Mouse (Mus musculus) neural tube, embryonic 15.5 days (tissue): ENCODE data around the gene Rapgef2. TPM values are rescaled to one million over a fixed set of nuclear protein-coding genes. Genes with fewer than 3 reads are reported as not detected.
"Not testable (repeated sequence)": the region's sequence is repeated elsewhere in the genome, so short reads cannot be mapped to it uniquely, and the experiment has no call there.

Experiments used
- ATAC-seq: fragments of 200-750 bp; cut with Nextera tagmentation; 2 replicates; pipeline ENCODE4 v1.8.0; 2017; ENCODE audit warnings: mild to moderate bottlenecking, moderate TSS enrichment, moderate library complexity; ENCODE audit not compliant: low FRiP score
- H3K27ac ChIP-seq: fragments of 300-500 bp; sonication (generic); replicated peaks from 2 replicates; pipeline ENCODE4 v1.5.1; 2015; ENCODE audit warnings: mild to moderate bottlenecking, inconsistent platforms
- H3K27me3 ChIP-seq: fragments of 300-500 bp; sonication (generic); replicated peaks from 2 replicates; pipeline ENCODE4 v1.6.1; 2015; ENCODE audit warnings: inconsistent platforms
- H3K36me3 ChIP-seq: fragments of 300-500 bp; sonication (generic); 2 replicates; pipeline ENCODE4 v1.6.1; 2015; ENCODE audit warnings: inconsistent platforms
- H3K4me1 ChIP-seq: fragments of 300-500 bp; sonication (generic); 2 replicates; pipeline ENCODE4 v1.6.1; 2015; ENCODE audit warnings: inconsistent platforms
- H3K4me2 ChIP-seq: fragments of 300-500 bp; sonication (generic); 2 replicates; pipeline ENCODE4 v1.6.1; 2015; ENCODE audit warnings: inconsistent platforms, mild to moderate bottlenecking, moderate library complexity
- H3K4me3 ChIP-seq: fragments of 300-500 bp; sonication (generic); replicated peaks from 2 replicates; pipeline ENCODE4 v1.5.1; 2015; ENCODE audit warnings: mild to moderate bottlenecking, inconsistent platforms
- H3K9ac ChIP-seq: fragments of 300-500 bp; sonication (generic); replicated peaks from 2 replicates; pipeline ENCODE4 v1.6.1; 2015; ENCODE audit warnings: mild to moderate bottlenecking, inconsistent platforms
- H3K9me3 ChIP-seq: fragments of 300-500 bp; sonication (generic); replicated peaks from 2 replicates; pipeline ENCODE4 v1.6.1; 2016; ENCODE audit warnings: inconsistent platforms
- WGBS: fragments of 180-500 bp; shearing (Covaris S2); methylation state at CpG from one replicate; pipeline ENCODE4 v1.1.7; 2015; ENCODE audit warnings: mixed read lengths; 5-methylcytosine and 5-hydroxymethylcytosine counted together
- polyA plus RNA-seq: library from polyadenylated mRNA; unstranded; fragments of >200 nt; fragmentation: Nextera tagmentation; extraction: Ambion mirVana; gene quantifications from 2 replicates; pipeline ENCODE4 v1.2.1, GENCODE M21; 2015

Rapgef2 gene
- polyA plus RNA-seq, 1 experiment from 2014 or later = 11.2 TPM

DNA sequence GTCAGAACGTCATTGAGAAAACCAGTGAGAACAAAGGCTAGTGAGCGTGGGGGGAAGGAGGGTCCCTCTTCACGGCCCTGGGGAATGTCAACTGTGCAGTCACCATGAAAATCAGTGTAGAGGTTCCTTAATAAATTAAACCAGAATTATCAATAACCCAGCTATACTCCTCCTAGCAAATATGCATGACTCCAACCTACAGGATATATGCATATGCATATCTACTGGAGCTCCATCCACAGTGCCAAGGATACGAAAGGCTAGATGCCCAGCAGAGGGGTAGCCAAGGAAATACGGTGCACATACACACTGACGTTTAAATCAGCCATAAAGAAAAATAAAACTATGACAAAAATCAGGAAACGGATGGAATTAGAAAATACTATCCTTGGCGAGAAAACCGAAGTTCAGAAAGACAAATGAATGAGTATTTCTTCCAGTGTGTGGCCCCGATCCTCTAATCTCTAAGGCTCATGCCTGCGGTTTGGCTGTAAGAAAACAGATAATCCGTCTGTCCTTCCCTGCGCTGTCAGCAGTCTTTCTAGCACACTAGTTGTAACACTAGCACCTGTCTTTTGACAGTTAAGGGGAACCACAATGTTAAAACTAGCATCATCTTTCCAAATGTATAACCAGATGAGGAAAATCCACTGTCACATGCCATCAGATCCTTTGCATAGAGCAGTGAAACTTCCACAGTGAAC is 212.6 kb downstream of the Rapgef2 start:
- Histone ChIP-seq H3K27me3 (no peaks in the 10 kb centered on the region), H3K4me3 (no peak overlapping the region), H3K9ac (no peak overlapping the region), H3K9me3 (no peaks in the 10 kb centered on the region), H3K36me3 (peaks cover 34% of the 10 kb centered on the region), H3K4me2 (no peak overlapping the region), H3K27ac (no peak overlapping the region), H3K4me1 (no peaks in the 10 kb centered on the region)
- no peak for ATAC-seq
- 87% methylated on average over 13 of the region's 13 CpGs for WGBS

DNA sequence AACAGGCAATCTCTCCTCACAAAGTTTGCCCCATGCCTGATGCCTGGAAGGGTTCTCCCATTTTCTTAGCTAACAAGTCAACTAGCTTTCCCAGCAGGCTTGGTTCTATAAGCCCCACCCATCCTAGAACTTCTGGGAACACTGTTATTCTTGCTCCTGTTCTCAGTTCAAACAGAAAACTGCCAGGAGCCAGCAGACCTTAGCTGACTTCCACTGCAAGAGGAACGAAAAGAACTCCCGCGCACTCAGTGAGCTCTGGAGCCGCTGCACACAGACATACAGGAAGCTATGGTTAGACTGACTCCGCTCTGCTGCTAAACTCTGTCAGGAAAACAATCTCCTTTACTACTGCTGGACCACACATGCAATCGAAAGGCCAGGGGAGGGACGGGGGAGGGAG is 214.8 kb downstream of the Rapgef2 start:
- Histone ChIP-seq H3K27me3 (no peaks in the 10 kb centered on the region), H3K9me3 (no peaks in the 10 kb centered on the region), H3K9ac (no peak overlapping the region), H3K4me1 (no peaks in the 10 kb centered on the region), H3K36me3 (peaks cover 38% of the 10 kb centered on the region), H3K4me2 (no peak overlapping the region), H3K4me3 (no peak overlapping the region), H3K27ac (no peak overlapping the region)
- ATAC-seq = no peak
- WGBS = 66% methylated on average over 5 of the region's 7 CpGs

DNA sequence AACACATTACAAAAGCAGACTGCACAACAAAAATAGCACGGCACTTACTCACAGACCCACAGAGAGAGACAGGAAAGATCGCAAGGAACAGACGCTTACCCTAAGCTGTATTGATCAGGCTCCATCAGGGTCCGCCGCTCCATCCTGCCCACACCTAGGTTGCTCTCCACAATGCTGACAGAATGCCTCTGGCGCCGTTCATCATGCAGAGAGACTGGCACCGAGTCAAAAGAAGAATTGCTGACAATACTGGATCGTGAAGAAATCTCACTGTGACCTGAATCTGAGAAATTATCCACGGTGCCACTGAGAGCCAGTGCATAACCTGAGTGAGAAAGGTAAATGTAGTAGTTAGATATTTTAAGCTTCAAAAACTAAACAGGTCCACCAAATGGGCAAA is 216.4 kb downstream of the Rapgef2 start:
- H3K36me3 ChIP-seq = peaks cover 45% of the 10 kb centered on the region

DNA sequence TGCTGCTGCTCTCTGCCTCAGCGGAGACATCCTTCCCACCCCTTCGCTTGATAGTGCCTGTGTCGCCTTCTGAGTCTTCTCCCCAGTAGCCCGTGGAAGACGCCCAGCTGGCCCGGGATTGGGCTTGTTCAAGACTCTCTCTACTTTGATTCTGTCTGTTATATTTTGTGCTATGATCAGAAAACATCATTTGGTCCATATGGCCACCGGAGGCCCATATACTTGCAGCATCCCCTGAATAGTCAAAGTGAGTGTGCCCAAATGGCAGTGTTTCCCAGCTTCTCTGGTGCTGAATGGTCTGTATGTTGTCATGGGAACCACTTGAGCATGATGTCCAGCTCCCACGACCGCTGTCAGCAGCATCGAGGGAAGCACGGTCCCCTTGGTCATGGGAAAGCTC is 217.3 kb downstream of the Rapgef2 start:
- 86% methylated on average over 11 of the region's 11 CpGs for WGBS
- no peak overlapping the region for H3K4me3 ChIP-seq
- ATAC-seq = no peak

More for the DNA sequence above, 216.4 kb downstream of the Rapgef2 start:
- no peak overlapping the region for H3K4me2 ChIP-seq
- H3K27me3 ChIP-seq = no peaks in the 10 kb centered on the region
- no peak overlapping the region for H3K4me3 ChIP-seq
- H3K9ac ChIP-seq = no peak overlapping the region
- ATAC-seq = no peak
- no peaks in the 10 kb centered on the region for H3K4me1 ChIP-seq
- WGBS = 93% methylated on average over 10 of the region's 10 CpGs
- no peak overlapping the region for H3K27ac ChIP-seq
- H3K9me3 ChIP-seq = no peaks in the 10 kb centered on the region

GRCm38 (mm10) chr3:79066455-79067055 is 219.8 kb downstream of the Rapgef2 start:
- Histone ChIP-seq H3K27ac (no peak overlapping the region), H3K4me1 (no peaks in the 10 kb centered on the region), H3K9me3 (no peaks in the 10 kb centered on the region), H3K27me3 (no peaks in the 10 kb centered on the region), H3K36me3 (peaks cover 46% of the 10 kb centered on the region), H3K9ac (no peak overlapping the region), H3K4me2 (no peak overlapping the region), H3K4me3 (no peak overlapping the region)
- WGBS = 93% methylated on average over 28 of the region's 28 CpGs
- 0 out of 2 replicates have a peak, but pooled peaks have one; percentile 41 for ATAC-seq

More for the DNA sequence above, 217.3 kb downstream of the Rapgef2 start:
- H3K4me1 ChIP-seq = no peaks in the 10 kb centered on the region
- H3K4me2 ChIP-seq = no peak overlapping the region
- peaks cover 47% of the 10 kb centered on the region for H3K36me3 ChIP-seq
- H3K9ac ChIP-seq = no peak overlapping the region
- no peaks in the 10 kb centered on the region for H3K9me3 ChIP-seq
- H3K27me3 ChIP-seq = no peaks in the 10 kb centered on the region
- H3K27ac ChIP-seq = no peak overlapping the region

GRCm38 (mm10) chr3:79064096-79064495 is 222.2 kb downstream of the Rapgef2 start:
- H3K4me1 ChIP-seq = no peaks in the 10 kb centered on the region
- 92% methylated on average over 10 of the region's 10 CpGs for WGBS
- no peaks in the 10 kb centered on the region for H3K9me3 ChIP-seq
- H3K36me3 ChIP-seq = peaks cover 40% of the 10 kb centered on the region
- H3K9ac ChIP-seq = no peak overlapping the region
- H3K27ac ChIP-seq = no peak overlapping the region
- H3K4me3 ChIP-seq = no peak overlapping the region
- no peak overlapping the region for H3K4me2 ChIP-seq
- no peaks in the 10 kb centered on the region for H3K27me3 ChIP-seq
- ATAC-seq = no peak

- WGBS = 92% methylated on average over 6 of the region's 6 CpGs
- Histone ChIP-seq H3K27me3 (no peaks in the 10 kb centered on the region), H3K4me3 (no peak overlapping the region), H3K27ac (no peak overlapping the region), H3K4me2 (no peak overlapping the region), H3K9ac (no peak overlapping the region), H3K4me1 (no peaks in the 10 kb centered on the region), H3K36me3 (peaks cover 24% of the 10 kb centered on the region), H3K9me3 (no peaks in the 10 kb centered on the region)
- ATAC-seq = no peak
Measured at GRCm38 (mm10) chr3:79061426-79061825, 224.9 kb downstream of the Rapgef2 start.

- ATAC-seq, H3K27me3 ChIP-seq, H3K4me2 ChIP-seq, H3K9ac ChIP-seq, H3K36me3 ChIP-seq, H3K4me1 ChIP-seq, H3K27ac ChIP-seq, H3K9me3 ChIP-seq, H3K4me3 ChIP-seq: not testable (repeated sequence)
- WGBS = 85% methylated on average over 2 of the region's 2 CpGs
Measured at GRCm38 (mm10) chr3:79058491-79058890, 227.8 kb downstream of the Rapgef2 start.

DNA sequence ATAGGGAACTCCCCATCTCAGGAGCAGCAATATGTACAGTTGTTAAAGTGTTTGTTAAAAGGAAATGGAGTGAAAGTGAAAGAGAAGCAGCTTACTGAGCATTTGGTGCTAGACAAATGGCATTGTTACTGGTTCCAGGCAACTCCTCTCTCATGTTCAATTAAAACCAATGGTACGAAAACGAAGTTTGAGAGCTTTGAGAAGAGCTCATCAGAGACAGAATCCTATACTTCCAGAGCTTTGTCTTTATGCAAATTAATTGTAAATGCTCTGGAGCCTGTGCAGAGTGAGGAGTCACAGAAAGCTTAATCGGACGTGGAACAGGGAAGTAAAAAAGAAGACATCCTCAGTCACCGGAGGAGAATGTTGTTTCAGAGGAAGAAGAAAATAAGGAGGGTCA is 241.1 kb downstream of the Rapgef2 start:
- H3K9ac ChIP-seq = no peak overlapping the region

DNA sequence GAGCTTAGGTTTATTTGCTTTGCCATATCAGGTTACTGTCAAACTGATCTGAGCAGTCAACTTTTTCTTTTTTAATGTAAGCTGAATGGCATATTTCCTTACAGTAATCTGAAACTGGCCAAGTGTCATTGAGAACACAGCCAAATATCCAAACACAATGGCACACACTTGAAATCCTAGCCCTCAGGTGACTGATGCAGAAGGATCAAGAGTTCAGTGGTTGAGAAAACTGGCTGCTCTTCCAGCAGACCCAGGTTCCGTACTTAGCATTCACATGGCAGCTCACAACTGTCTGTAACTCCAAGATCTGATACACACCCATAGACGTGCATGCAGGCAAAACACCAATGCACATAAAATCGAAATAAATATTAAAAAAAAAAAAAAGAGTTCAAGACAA is 243.3 kb downstream of the Rapgef2 start:
- no peaks in the 10 kb centered on the region for H3K27me3 ChIP-seq
- H3K4me2 ChIP-seq = no peak overlapping the region
- no peak for ATAC-seq
- H3K36me3 ChIP-seq = no peaks in the 10 kb centered on the region
- WGBS = 88% methylated on average over 3 of the region's 3 CpGs
- H3K4me3 ChIP-seq = no peak overlapping the region
- H3K27ac ChIP-seq = no peak overlapping the region
- H3K9ac ChIP-seq = no peak overlapping the region
- no peaks in the 10 kb centered on the region for H3K4me1 ChIP-seq
- no peaks in the 10 kb centered on the region for H3K9me3 ChIP-seq

More for the DNA sequence above, 241.1 kb downstream of the Rapgef2 start:
- Histone ChIP-seq H3K4me1 (no peaks in the 10 kb centered on the region), H3K27me3 (no peaks in the 10 kb centered on the region), H3K36me3 (no peaks in the 10 kb centered on the region), H3K4me2 (no peak overlapping the region), H3K27ac (no peak overlapping the region), H3K4me3 (no peak overlapping the region), H3K9me3 (no peaks in the 10 kb centered on the region)
- WGBS = 60% methylated on average over 5 of the region's 5 CpGs
- no peak for ATAC-seq

- H3K9me3 ChIP-seq = no peaks in the 10 kb centered on the region
- WGBS = 50% methylated on average over 2 of the region's 2 CpGs
- no peak overlapping the region for H3K4me2 ChIP-seq
- no peaks in the 10 kb centered on the region for H3K27me3 ChIP-seq
- H3K4me3 ChIP-seq = no peak overlapping the region
- ATAC-seq = no peak
- H3K27ac ChIP-seq = no peak overlapping the region
- H3K36me3 ChIP-seq = no peaks in the 10 kb centered on the region
- H3K4me1 ChIP-seq = no peaks in the 10 kb centered on the region
- no peak overlapping the region for H3K9ac ChIP-seq
Measured at GRCm38 (mm10) chr3:79039666-79040450, 246.5 kb downstream of the Rapgef2 start.

DNA sequence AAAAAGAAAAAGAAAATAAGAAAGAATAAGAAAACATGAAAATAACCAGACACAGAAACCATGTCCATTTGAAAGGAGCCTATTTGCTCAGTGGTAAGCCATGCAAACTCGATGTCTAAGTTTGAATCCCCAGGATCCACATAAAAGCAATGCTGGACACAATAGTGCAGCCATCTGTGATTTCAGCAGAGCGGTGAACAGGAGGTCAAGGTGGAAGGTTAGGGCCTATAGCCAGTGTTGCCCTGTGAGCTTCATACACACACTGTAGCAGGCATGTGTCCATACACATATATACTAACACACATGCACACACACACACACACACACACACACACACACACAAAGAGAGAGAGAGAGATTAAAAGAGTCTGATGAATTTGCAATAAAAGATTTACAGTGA is 247.3 kb downstream of the Rapgef2 start:
- H3K27me3 ChIP-seq = no peaks in the 10 kb centered on the region
- H3K9me3 ChIP-seq = no peaks in the 10 kb centered on the region
- no peak overlapping the region for H3K4me3 ChIP-seq
- H3K4me1 ChIP-seq = no peaks in the 10 kb centered on the region
- H3K4me2 ChIP-seq = no peak overlapping the region
- H3K27ac ChIP-seq = no peak overlapping the region
- no peak overlapping the region for H3K9ac ChIP-seq
- no peak for ATAC-seq
- no peaks in the 10 kb centered on the region for H3K36me3 ChIP-seq
- 77% methylated on average over 2 of the region's 2 CpGs for WGBS
